Mouse (Mus musculus) testis, postnatal 10 days (tissue): ENCODE measurements around the gene Slc22a16.

Source experiments
- DNase-seq: peaks from one replicate; pipeline ENCODE4 v3.0.0; 2021; ENCODE audit warnings: low spot score

Gene Slc22a16

GRCm38 (mm10) chr10:40604706-40605394 is 34.7 kb downstream of the Slc22a16 start:
- DNase-seq, result no peak

- DNase-seq, result no peak
Measured at GRCm38 (mm10) chr10:40617973-40618372, 47.8 kb downstream of the Slc22a16 start.

GRCm38 (mm10) chr10:40619760-40620159 is 49.6 kb downstream of the Slc22a16 start:
- DNase-seq, result no peak

- DNase-seq, result peak; percentile 71
Measured at GRCm38 (mm10) chr10:40629140-40629539, 59.0 kb downstream of the Slc22a16 start.

- DNase-seq, result no peak
Measured at GRCm38 (mm10) chr10:40629656-40630311, 59.6 kb downstream of the Slc22a16 start, which contains the start of gene Ddo. Gene Ddo, plus strand, starts transcription at chr10:40630011.

GRCm38 (mm10) chr10:40630457-40630856 is 60.3 kb downstream of the Slc22a16 start:
- DNase-seq, result no peak

GRCm38 (mm10) chr10:40630961-40631360 is 60.8 kb downstream of the Slc22a16 start:
- DNase-seq, result no peak

GRCm38 (mm10) chr10:40632087-40632486 is 62.0 kb downstream of the Slc22a16 start:
- DNase-seq, result no peak

GRCm38 (mm10) chr10:40637331-40637730 is 67.2 kb downstream of the Slc22a16 start:
- DNase-seq, result no peak

GRCm38 (mm10) chr10:40638276-40638675 is 68.1 kb downstream of the Slc22a16 start:
- DNase-seq, result peak; percentile 65

- DNase-seq, result no peak
Measured at GRCm38 (mm10) chr10:40638823-40639819, 69.0 kb downstream of the Slc22a16 start.

- DNase-seq, result no peak
Measured at GRCm38 (mm10) chr10:40640406-40640805, 70.3 kb downstream of the Slc22a16 start.

- no peak for DNase-seq
Measured at GRCm38 (mm10) chr10:40641901-40642300, 71.8 kb downstream of the Slc22a16 start.

- DNase-seq, result no peak
Measured at GRCm38 (mm10) chr10:40643126-40643525, 73.0 kb downstream of the Slc22a16 start.

GRCm38 (mm10) chr10:40644456-40644855 is 74.3 kb downstream of the Slc22a16 start:
- no peak for DNase-seq

- DNase-seq, result no peak
Measured at GRCm38 (mm10) chr10:40645346-40645745, 75.2 kb downstream of the Slc22a16 start.

GRCm38 (mm10) chr10:40648776-40649175 is 78.6 kb downstream of the Slc22a16 start:
- no peak for DNase-seq

GRCm38 (mm10) chr10:40649634-40650033 is 79.5 kb downstream of the Slc22a16 start:
- no peak for DNase-seq

- no peak for DNase-seq
Measured at GRCm38 (mm10) chr10:40651676-40652075, 81.5 kb downstream of the Slc22a16 start.
